23 mouse cellular contexts compared by ENCODE assay signal in genomic region chr8:44762731-44763130, GRCm38 (mm10).
"Had no signal": no experiment of that assay in that cellular context is flagged by ENCODE, and none has a peak within 500 bp of the region (broad histone marks: within the 10 kb centered on the region; RNA-seq: fewer than 3 reads in every experiment).

No protein-coding gene starts in this region.

- H3K27me3 ChIP-seq: liver, embryonic 15.5 days; lung, embryonic 15.5 days; megakaryocyte, embryonic 14.5 days; midbrain, embryonic 13.5 days; midbrain, embryonic 15.5 days; neural tube, embryonic 13.5 days; neural tube, embryonic 15.5 days had no signal

- H3K9ac ChIP-seq: liver, embryonic 15.5 days; liver, postnatal 0 days; lung, embryonic 15.5 days; midbrain, embryonic 13.5 days; midbrain, embryonic 15.5 days; neural tube, embryonic 13.5 days; neural tube, embryonic 15.5 days had no signal

- ATAC-seq: liver, postnatal 0 days; lung, postnatal 0 days; midbrain, embryonic 13.5 days; midbrain, embryonic 15.5 days had no signal

- H3K9me3 ChIP-seq: liver, embryonic 15.5 days; lung, embryonic 15.5 days; midbrain, embryonic 13.5 days; midbrain, embryonic 15.5 days; neural tube, embryonic 13.5 days; neural tube, embryonic 15.5 days had no signal

- H3K27ac ChIP-seq: liver, embryonic 15.5 days; lung, embryonic 15.5 days; macrophage; midbrain, embryonic 13.5 days; midbrain, embryonic 15.5 days; neural tube, embryonic 13.5 days; neural tube, embryonic 15.5 days had no signal

- DNase-seq: liver, postnatal 0 days; lung, adult 2 months; lung, postnatal 14 days; lung, postnatal 36 days; retina, postnatal 1 day; right cerebral cortex, adult 18-20 months; right cerebral cortex, postnatal 14 days; right cerebral cortex, postnatal 4 days; spleen, adult 18-20 months; thymus, adult 2 months; thymus, postnatal 25 days; thymus, postnatal 4 days had no signal

- H3K4me3 ChIP-seq: liver, embryonic 15.5 days; lung, embryonic 15.5 days; megakaryocyte, embryonic 14.5 days; midbrain, embryonic 13.5 days; midbrain, embryonic 15.5 days; myocyte; neural tube, embryonic 13.5 days; neural tube, embryonic 15.5 days had no signal

- H3K36me3 ChIP-seq: liver, embryonic 15.5 days; lung, embryonic 15.5 days; midbrain, embryonic 13.5 days; midbrain, embryonic 15.5 days; neural tube, embryonic 13.5 days; neural tube, embryonic 15.5 days had no signal

- H3K4me1 ChIP-seq: liver, embryonic 15.5 days; lung, embryonic 15.5 days; megakaryocyte, embryonic 14.5 days; midbrain, embryonic 13.5 days; midbrain, embryonic 15.5 days; neural tube, embryonic 13.5 days; neural tube, embryonic 15.5 days had no signal

- H3K4me2 ChIP-seq: liver, embryonic 15.5 days; lung, embryonic 15.5 days; midbrain, embryonic 11.5 days; midbrain, embryonic 13.5 days; midbrain, embryonic 15.5 days; neural tube, embryonic 13.5 days; neural tube, embryonic 15.5 days had no signal
